Mouse (Mus musculus): ENCODE measurements around the gene Ints3. TPM values are rescaled to one million over a fixed set of nuclear protein-coding genes. Genes with fewer than 3 reads are reported as not detected.

The Ints3 gene
- 10 to 100 TPM; 22.9 to 28.1 (median 24.4) TPM for total RNA-seq (2022)

DNA sequence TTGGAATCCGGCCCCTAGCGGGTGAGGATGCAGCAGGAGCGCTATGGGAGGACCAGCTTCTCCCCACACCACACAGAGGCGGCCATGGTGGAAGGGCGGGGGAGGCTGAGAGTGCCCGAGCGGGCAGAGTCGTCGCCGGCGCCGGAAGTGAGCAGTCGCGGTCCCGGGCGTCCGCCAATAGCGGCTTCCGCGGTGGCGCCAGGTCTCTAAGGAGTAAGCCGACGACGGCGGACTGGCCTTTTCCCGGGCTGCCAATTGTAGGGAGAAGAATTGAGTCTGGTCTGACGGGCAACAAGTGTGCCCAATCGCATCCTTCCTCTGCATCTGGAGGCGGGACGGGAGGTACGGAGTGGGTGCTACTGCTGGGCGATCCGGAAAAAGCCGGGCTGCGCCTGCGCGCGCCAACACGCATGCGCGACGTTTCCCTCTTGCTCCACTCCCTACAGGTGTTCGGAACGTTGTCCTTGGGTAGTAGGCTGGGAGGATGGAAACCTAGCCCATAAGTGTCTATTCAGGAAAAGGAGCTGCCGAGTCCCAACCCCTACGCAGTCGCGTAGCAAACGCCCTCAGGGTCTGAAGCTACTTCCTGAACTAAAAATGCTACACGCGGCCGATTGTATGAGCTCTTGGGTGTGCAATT, at the start of gene Ints3:
Ints3 (minus strand) TSS at position 242 of the 640 bp plus-strand sequence.
- peak; percentile 100 for DNase-seq (ENCODE audit: low spot score)

- peak; percentile 98 for DNase-seq (ENCODE audit: low spot score)
Measured at GRCm38 (mm10) chr3:90475831-90476611, 42.6 kb upstream of the Ints3 start, which contains the start of gene Ilf2. Gene Ilf2, plus strand, starts transcription at chr3:90476126.

DNA sequence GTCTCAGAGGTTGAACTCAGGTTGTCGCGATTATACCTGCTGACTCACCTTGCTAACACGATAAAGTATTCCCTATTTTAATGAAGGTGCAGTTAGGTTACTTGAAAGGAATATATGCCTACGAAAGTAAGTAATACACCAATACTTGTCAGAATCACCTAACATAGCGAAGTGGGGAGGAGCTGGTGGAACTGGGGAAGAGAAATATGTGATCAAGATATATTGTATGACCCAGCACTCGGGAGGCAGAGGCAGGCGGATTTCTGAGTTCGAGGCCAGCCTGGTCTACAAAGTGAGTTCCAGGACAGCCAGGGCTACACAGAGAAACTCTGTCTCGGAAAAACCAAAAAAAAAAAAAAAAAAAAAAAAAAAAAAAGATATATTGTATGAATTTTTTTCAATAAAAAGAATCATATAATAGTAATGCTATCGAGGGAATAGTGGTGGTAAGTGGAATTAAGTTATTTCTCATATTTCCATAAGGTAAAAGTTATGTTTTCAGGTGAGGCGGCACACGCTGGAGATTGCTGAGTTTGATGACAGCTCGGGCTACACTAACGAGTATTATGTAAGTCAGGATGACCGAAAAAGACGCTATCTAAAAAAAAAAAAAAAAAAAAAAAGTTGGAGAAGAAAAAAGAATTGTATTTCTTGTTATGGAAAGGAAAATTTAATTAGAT, 41.9 kb upstream of the Ints3 start:
- DNase-seq (ENCODE audit: low spot score): no peak

GRCm38 (mm10) chr3:90472213-90472612, 38.8 kb upstream of the Ints3 start:
- peak; percentile 71 for DNase-seq (ENCODE audit: low spot score)

GRCm38 (mm10) chr3:90467618-90468300, 34.3 kb upstream of the Ints3 start:
- no peak for DNase-seq (ENCODE audit: low spot score)

- DNase-seq (ENCODE audit: low spot score): peak; percentile 76
Measured at GRCm38 (mm10) chr3:90466311-90466766, 32.9 kb upstream of the Ints3 start.

DNA sequence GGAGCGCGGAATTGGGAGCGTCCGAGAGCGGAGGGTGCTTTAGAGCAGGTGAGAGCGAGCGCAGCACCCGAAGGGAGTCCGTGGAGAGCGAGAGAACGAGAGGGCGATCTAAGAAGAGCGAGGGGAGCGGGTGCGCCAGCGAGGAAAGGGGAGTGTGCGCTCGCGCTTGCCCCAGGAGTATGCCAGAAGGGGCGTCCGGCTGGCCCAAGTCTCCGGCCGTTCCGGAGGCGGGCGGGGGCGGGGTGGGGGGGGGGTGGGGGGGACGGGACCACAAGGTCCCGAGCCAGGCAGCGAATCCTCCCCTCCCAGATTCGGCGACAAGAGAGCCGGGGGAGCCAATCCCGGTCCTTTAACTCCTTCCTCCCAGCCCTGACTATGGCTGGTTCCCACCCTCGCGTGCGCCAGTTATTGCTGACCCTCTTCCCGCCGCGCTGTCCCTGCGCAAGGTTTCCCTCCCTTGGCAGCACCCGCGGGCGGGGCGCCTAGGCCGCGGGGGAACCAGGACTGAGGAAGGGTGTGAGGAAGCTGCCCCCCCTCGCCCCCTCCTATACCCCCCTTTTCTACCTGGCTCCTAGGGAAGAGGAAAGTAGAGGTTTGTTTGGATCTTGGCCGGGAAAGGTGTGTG, 32.4 kb upstream of the Ints3 start, which contains the start of gene Npr1:
Npr1 (minus strand) TSS at position 181 of the 625 bp plus-strand sequence.
- peak; percentile 44 for DNase-seq (ENCODE audit: low spot score)

DNA sequence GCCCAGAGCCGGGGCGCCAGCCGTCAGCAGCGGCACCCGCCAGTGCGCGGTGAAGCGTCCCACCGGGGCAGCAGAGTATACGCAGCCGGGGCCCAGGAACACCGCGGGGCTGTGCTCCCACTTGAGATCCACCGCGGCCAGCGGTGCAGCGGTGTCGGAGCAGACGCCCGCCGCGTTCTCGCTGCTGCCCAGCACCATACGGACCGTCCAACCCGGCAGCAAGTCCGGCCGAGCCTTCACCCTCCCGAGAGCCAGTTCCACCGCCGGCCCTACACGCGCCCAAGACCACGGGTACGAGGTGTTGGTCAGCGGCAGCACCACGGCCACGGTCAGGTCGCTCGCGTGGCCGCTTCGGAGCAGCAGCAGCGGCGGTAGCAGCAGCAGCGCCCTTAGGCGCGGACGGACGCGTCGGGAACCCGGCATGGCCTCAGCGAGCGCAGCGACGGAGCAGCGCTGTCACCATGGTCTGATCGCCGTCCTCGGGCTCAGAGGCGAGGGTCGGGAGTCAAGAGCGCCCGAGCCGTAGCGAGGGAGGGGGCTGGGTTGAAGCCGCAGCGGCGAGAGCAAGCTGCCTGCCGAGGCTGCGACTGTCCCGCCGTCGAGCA, 31.8 kb upstream of the Ints3 start:
- DNase-seq (ENCODE audit: low spot score): no peak

- no peak for DNase-seq (ENCODE audit: low spot score)
Measured at GRCm38 (mm10) chr3:90464552-90465080, 31.2 kb upstream of the Ints3 start.

DNA sequence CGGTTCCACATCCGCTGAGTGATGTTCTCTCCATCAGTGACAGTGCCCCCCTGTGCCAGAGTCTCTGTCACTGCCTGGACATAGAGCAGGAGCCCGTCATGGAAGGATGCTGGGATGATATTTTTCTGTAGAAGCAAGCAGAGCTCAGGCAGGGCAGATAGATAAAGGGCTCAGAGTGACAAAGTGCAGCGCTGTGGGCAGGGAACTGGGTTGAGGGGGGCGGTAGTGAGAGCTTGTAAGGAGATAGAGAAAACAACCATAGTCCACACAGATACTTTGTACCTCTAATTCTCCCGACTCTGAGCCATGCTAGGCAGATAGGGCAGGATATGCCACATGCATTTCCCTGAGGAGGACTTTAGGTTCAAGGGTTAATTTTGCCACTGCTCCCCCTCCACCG, 29.2 kb upstream of the Ints3 start:
- no peak for DNase-seq (ENCODE audit: low spot score)

DNA sequence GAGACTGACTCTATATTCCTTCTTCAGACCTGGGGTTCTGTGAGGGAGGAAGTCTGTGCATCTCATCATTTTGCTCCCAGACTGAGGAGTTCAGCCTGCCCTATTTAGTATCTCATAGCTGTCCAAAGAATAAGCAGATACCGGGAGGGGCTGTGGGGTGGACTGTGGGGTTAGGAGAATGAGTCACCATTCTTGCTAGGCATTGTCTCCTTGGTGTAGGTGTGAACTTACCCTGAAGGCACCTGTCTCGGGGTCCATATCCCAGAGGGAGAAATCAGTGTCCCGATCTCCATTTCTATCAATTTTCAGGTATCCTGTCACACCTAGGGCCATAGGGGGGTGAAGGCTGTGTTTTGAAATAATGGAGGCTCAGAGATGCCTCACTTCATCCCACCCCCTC, 28.5 kb upstream of the Ints3 start:
- no peak for DNase-seq (ENCODE audit: low spot score)

- no peak for DNase-seq (ENCODE audit: low spot score)
Measured at GRCm38 (mm10) chr3:90460315-90460714, 26.9 kb upstream of the Ints3 start.

DNA sequence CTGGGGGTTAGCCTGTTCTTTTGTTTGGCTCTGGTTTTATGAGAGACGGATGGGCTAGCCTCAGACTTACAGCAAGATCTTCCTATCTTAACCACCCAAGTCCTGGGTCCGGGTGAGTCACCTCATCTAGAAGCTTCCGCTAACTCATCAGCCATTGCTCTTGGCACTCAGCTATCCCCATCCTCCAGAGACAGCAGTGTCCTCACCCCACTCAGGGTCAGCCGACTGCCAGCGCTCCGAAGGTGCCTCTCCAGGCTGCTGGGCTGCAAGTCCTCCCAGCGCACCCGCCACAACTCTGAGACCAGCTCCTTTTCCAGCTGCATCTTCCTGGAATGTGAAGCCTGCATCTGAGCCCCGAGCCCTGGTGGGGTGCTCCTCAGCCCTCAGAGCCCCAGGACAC, 26.3 kb upstream of the Ints3 start:
- DNase-seq (ENCODE audit: low spot score): no peak

DNA sequence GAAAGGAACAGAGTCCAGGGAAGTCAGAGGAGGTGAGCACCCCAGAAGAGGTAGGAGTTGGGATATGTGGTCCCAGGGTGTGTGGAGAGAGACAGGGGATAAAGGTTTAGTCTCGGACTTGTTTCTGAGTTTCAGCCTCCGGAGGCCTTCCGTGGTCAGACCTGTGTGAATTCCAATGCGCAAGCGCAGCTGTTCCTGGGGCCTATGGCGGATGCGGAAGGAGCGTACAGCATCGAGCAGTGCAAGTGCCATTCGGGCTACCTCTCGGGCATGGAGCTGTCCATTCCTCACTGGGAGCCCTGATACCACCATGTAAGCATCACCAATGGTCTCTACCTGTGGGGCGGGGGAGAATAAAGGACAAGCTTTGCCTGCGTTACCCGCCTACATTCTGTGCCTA, 21.5 kb upstream of the Ints3 start:
- DNase-seq (ENCODE audit: low spot score): no peak

DNA sequence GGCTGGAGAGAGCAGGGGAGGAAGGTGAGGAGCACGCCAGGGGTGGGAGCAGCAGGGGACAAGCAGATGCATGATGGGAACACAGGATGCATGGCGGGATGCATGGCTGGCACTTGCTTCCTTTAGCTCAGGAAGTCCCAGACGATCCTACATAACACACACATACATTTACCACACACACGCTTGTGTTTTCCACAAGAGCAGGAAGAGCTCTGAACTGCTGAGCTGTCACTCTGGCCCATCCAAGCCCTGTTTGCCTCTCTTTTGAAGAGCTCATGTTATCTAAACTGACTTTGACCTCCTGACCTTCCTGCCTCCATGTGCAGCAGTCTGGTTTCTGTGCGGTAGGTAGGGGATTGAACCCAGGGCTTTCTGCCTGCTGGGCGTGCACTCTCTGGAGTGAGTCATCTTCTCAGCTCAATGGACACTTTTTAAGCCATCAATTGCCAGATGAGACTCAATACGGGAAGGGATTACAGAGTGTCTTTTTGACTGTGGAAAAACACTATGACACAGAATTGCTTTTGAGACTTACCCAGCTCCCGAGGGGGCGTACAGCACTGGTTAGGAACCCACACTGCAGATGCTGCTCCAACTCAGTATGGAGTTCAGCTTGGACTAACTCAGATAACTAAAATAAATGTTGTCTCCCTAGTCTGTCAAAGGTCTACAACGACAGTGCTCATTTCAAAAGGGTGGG, 18.1 kb upstream of the Ints3 start:
- DNase-seq (ENCODE audit: low spot score): no peak

- no peak for DNase-seq (ENCODE audit: low spot score)
Measured at GRCm38 (mm10) chr3:90450874-90451273, 17.5 kb upstream of the Ints3 start.

GRCm38 (mm10) chr3:90448626-90449025, 15.2 kb upstream of the Ints3 start:
- no peak for DNase-seq (ENCODE audit: low spot score)

- DNase-seq (ENCODE audit: low spot score): peak; percentile 38
Measured at GRCm38 (mm10) chr3:90447123-90447494, 13.7 kb upstream of the Ints3 start.

GRCm38 (mm10) chr3:90446389-90447122, 13.1 kb upstream of the Ints3 start:
- peak; percentile 95 for DNase-seq (ENCODE audit: low spot score)

Measured in heart, adult 8-10 months (tissue).